8 mouse cellular contexts compared by ENCODE assay signal in genomic region chr10:70120671-70121405, GRCm38 (mm10). TPM values are rescaled to one million over a fixed set of nuclear protein-coding genes. Genes with fewer than 3 reads are reported as not detected.
DNase-seq lines count a peak whose midpoint lies in the region; ATAC-seq and TF ChIP-seq lines count a peak whose summit lies in the region.

No protein-coding gene starts in this region.

- TF ChIP-seq CTCF in midbrain, postnatal 0 days (IDR thresholded peaks at IDR 0.05) = no peak
- TF ChIP-seq CTCF in hindbrain, postnatal 0 days (IDR thresholded peaks at IDR 0.05; ENCODE audit: low read depth) = no peak

- intact Hi-C loops in gastrocnemius, postnatal 14 days (cut with DNase I; ENCODE audit: low total_unique reads) = no loop called here

- no peaks in the 10 kb centered on the region for H3K27me3 ChIP-seq in midbrain, embryonic 10.5 days (ENCODE audit: low read depth, poor library complexity, severe bottlenecking)
- H3K27me3 ChIP-seq in midbrain, postnatal 0 days (ENCODE audit: insufficient read depth, low read length) = no peaks in the 10 kb centered on the region
- H3K27me3 ChIP-seq in forebrain, embryonic 13.5 days = no peaks in the 10 kb centered on the region
- no peaks in the 10 kb centered on the region for H3K27me3 ChIP-seq in hindbrain, postnatal 0 days (ENCODE audit: insufficient read depth, low read length)
- no peaks in the 10 kb centered on the region for H3K27me3 ChIP-seq in neural tube, embryonic 12.5 days (replicated peaks)

- H3K4me2 ChIP-seq in midbrain, postnatal 0 days (ENCODE audit: low read depth, low read length, poor library complexity, severe bottlenecking) = no peak overlapping the region
- H3K4me2 ChIP-seq in forebrain, embryonic 13.5 days = no peak overlapping the region
- H3K4me2 ChIP-seq in hindbrain, postnatal 0 days (ENCODE audit: low read depth, low read length) = no peak overlapping the region
- 0 out of 2 replicates have a peak overlapping the region, but pooled peaks have one; percentile 7 for H3K4me2 ChIP-seq in neural tube, embryonic 12.5 days (replicated peaks)

- H3K4me1 ChIP-seq in midbrain, embryonic 10.5 days = peaks cover 57% of the 10 kb centered on the region
- H3K4me1 ChIP-seq in midbrain, postnatal 0 days (ENCODE audit: insufficient read depth, low read length) = peaks cover 7% of the 10 kb centered on the region; the same call in 1 of the 2 replicates
- peaks cover 28% of the 10 kb centered on the region for H3K4me1 ChIP-seq in forebrain, embryonic 13.5 days
- peaks cover 23% of the 10 kb centered on the region for H3K4me1 ChIP-seq in hindbrain, postnatal 0 days (ENCODE audit: insufficient read depth, low read length)
- H3K4me1 ChIP-seq in neural tube, embryonic 12.5 days = peaks cover 32% of the 10 kb centered on the region

- DNase-seq in midbrain, embryonic 10.5 days (ENCODE audit: low spot score) = peak; percentile 26
- DNase-seq in midbrain, postnatal 0 days (ENCODE audit: low spot score) = no peak
- DNase-seq in adrenal gland, postnatal 14 days = peak; percentile 76
- DNase-seq in hindbrain, postnatal 0 days (ENCODE audit: low spot score) = no peak
- DNase-seq in gastrocnemius, postnatal 14 days = no peak
- DNase-seq in embryo, embryonic 11 days = no peak

- ATAC-seq in midbrain, postnatal 0 days (ENCODE audit: low FRiP score) = no peak
- ATAC-seq in forebrain, embryonic 13.5 days = no peak
- ATAC-seq in hindbrain, postnatal 0 days = 0 out of 2 replicates have a peak, but pooled peaks have one; percentile 7
- ATAC-seq in neural tube, embryonic 12.5 days (ENCODE audit: low FRiP score, low read depth) = peak; percentile 15; the same call in 1 of the 2 replicates

- 0 out of 2 replicates have a peak overlapping the region, but pooled peaks have one; percentile 9 for H3K4me3 ChIP-seq in midbrain, embryonic 10.5 days
- no peak overlapping the region for H3K4me3 ChIP-seq in midbrain, postnatal 0 days (ENCODE audit: low read depth, low read length)
- no peak overlapping the region for H3K4me3 ChIP-seq in forebrain, embryonic 13.5 days
- H3K4me3 ChIP-seq in hindbrain, postnatal 0 days (ENCODE audit: low read length) = no peak overlapping the region
- no peak overlapping the region for H3K4me3 ChIP-seq in neural tube, embryonic 12.5 days

- peaks cover 4% of the 10 kb centered on the region; the same call in 1 of the 2 replicates for H3K36me3 ChIP-seq in midbrain, embryonic 10.5 days
- H3K36me3 ChIP-seq in midbrain, postnatal 0 days (ENCODE audit: insufficient read depth, low read length) = no peaks in the 10 kb centered on the region
- H3K36me3 ChIP-seq in forebrain, embryonic 13.5 days (ENCODE audit: poor library complexity, severe bottlenecking) = no peaks in the 10 kb centered on the region
- no peaks in the 10 kb centered on the region for H3K36me3 ChIP-seq in hindbrain, postnatal 0 days (ENCODE audit: insufficient read depth, low read length)
- H3K36me3 ChIP-seq in neural tube, embryonic 12.5 days = no peaks in the 10 kb centered on the region

- H3K9me3 ChIP-seq in midbrain, embryonic 10.5 days (replicated peaks) = no peaks in the 10 kb centered on the region
- H3K9me3 ChIP-seq in midbrain, postnatal 0 days (ENCODE audit: low read length) = no peaks in the 10 kb centered on the region
- H3K9me3 ChIP-seq in forebrain, embryonic 13.5 days (replicated peaks) = no peaks in the 10 kb centered on the region
- H3K9me3 ChIP-seq in hindbrain, postnatal 0 days (ENCODE audit: low read length) = no peaks in the 10 kb centered on the region
- no peaks in the 10 kb centered on the region for H3K9me3 ChIP-seq in neural tube, embryonic 12.5 days

- WGBS in midbrain, embryonic 10.5 days = 72% methylated on average over 17 of the region's 17 CpGs
- 53% methylated on average over 17 of the region's 17 CpGs for WGBS in midbrain, postnatal 0 days
- WGBS in forebrain, embryonic 13.5 days = 65% methylated on average over 17 of the region's 17 CpGs
- 47% methylated on average over 17 of the region's 17 CpGs for WGBS in hindbrain, postnatal 0 days
- WGBS in neural tube, embryonic 12.5 days = 67% methylated on average over 17 of the region's 17 CpGs

- H3K9ac ChIP-seq in midbrain, postnatal 0 days (replicated peaks; ENCODE audit: low read length, poor library complexity, severe bottlenecking) = no peak overlapping the region
- peak overlapping the region; percentile 34; the same call in 1 of the 2 replicates for H3K9ac ChIP-seq in forebrain, embryonic 13.5 days
- H3K9ac ChIP-seq in hindbrain, postnatal 0 days (replicated peaks; ENCODE audit: low read length) = 0 out of 2 replicates have a peak overlapping the region, but pooled peaks have one; percentile 9
- H3K9ac ChIP-seq in neural tube, embryonic 12.5 days = no peak overlapping the region

- peak overlapping the region; percentile 85 for H3K27ac ChIP-seq in midbrain, embryonic 10.5 days (replicated peaks)
- no peak overlapping the region for H3K27ac ChIP-seq in midbrain, postnatal 0 days (ENCODE audit: low read depth, low read length)
- 0 out of 2 replicates have a peak overlapping the region, but pooled peaks have one; percentile 27 for H3K27ac ChIP-seq in forebrain, embryonic 13.5 days
- H3K27ac ChIP-seq in hindbrain, postnatal 0 days = peak overlapping the region; percentile 28; the same call in 1 of the 2 replicates
- no peak overlapping the region for H3K27ac ChIP-seq in neural tube, embryonic 12.5 days

RNA-seq across cellular contexts. Expression of gene Ccdc6, which starts 23.9 kb away (rescaled TPM):
- polyA plus RNA-seq in midbrain, embryonic 10.5 days (2016; fragmentation: Nextera tagmentation; extraction: Ambion mirVana) = 19.8 and 21.3 TPM in 2 replicates
- total RNA-seq in midbrain, postnatal 0 days (2014; rRNA removed) = 43.7 and 45.5 TPM in 2 replicates
- polyA plus RNA-seq in midbrain, postnatal 0 days (2015; fragmentation: Nextera tagmentation; extraction: Ambion mirVana) = 26.6 and 28.0 TPM in 2 replicates
- total RNA-seq in adrenal gland, postnatal 14 days (2021) = 54.7 and 61.2 TPM in 2 replicates
- polyA plus RNA-seq in forebrain, embryonic 13.5 days (2015; fragmentation: Nextera tagmentation; extraction: Ambion mirVana) = 15.9 and 17.1 TPM in 2 replicates
- 28.0 and 29.7 TPM in 2 replicates for total RNA-seq in hindbrain, postnatal 0 days (2014; rRNA removed)
- 22.6 and 22.9 TPM in 2 replicates for polyA plus RNA-seq in hindbrain, postnatal 0 days (2015; fragmentation: Nextera tagmentation; extraction: Ambion mirVana)
- polyA plus RNA-seq in neural tube, embryonic 12.5 days (2016; fragmentation: Nextera tagmentation; extraction: Ambion mirVana) = 16.2 and 16.8 TPM in 2 replicates
- total RNA-seq in gastrocnemius, postnatal 14 days (2021) = 10 to 100 TPM; 69.5 to 75.2 TPM

Comparison
In these comparisons a context has a peak if more than half of its experiments do, and no peak if none do; other contexts are left out.
1. DNase-seq: peak in midbrain, embryonic 10.5 days (single experiment) and adrenal gland, postnatal 14 days (single experiment); none in midbrain, postnatal 0 days (single experiment), hindbrain, postnatal 0 days (single experiment), gastrocnemius, postnatal 14 days (single experiment) and embryo, embryonic 11 days (single experiment).
2. H3K27ac ChIP-seq: peak in midbrain, embryonic 10.5 days (single experiment), forebrain, embryonic 13.5 days (single experiment) and hindbrain, postnatal 0 days (single experiment); none in midbrain, postnatal 0 days (single experiment) and neural tube, embryonic 12.5 days (single experiment).
3. ATAC-seq: peak in hindbrain, postnatal 0 days (single experiment) and neural tube, embryonic 12.5 days (single experiment); none in midbrain, postnatal 0 days (single experiment) and forebrain, embryonic 13.5 days (single experiment).
4. H3K9ac ChIP-seq: peak in forebrain, embryonic 13.5 days (single experiment) and hindbrain, postnatal 0 days (single experiment); none in midbrain, postnatal 0 days (single experiment) and neural tube, embryonic 12.5 days (single experiment).